Mouse (Mus musculus): ENCODE measurements at regions not wholly inside any gene's neighbourhood (a gene's known extent, or its start where the extent isn't known, plus 50 kb on each side); places are given as distances from the start of the nearest gene placed in this dataset.

GRCm38 (mm10) chr5:119374861-119375260 lies 295.6 kb upstream of the Tbx3 start:
- H3K79me2 ChIP-seq (ENCODE audit: control insufficient read depth, insufficient read depth, low read length, poor library complexity): no peaks in the 10 kb centered on the region
- no peaks in the 10 kb centered on the region for H3K9me3 ChIP-seq (replicated peaks; ENCODE audit: insufficient read depth, low read length)
- DNase-seq (ENCODE audit: low read depth, low spot score): no peak
- H3K4me3 ChIP-seq (ENCODE audit: control insufficient read depth in 1 of 2, insufficient read depth in 1 of 2, low read depth in 2 of 2, low read length in 2 of 2): no peak overlapping the region
- H3K27me3 ChIP-seq (ENCODE audit: control insufficient read depth in 1 of 2, insufficient read depth in 2 of 2, low read length in 2 of 2): no peaks in the 10 kb centered on the region
- TF ChIP-seq UBTF (IDR thresholded peaks at IDR 0.05; ENCODE audit: borderline replicate concordance, insufficient read depth, low read depth, low read length): no peak
- TF ChIP-seq BHLHE40 (IDR thresholded peaks at IDR 0.05; ENCODE audit: borderline replicate concordance, low read depth, low read length): no peak
- TF ChIP-seq TAL1 (IDR thresholded peaks at IDR 0.05; ENCODE audit: low read length): no peak
- no peak for TF ChIP-seq E2F4 (IDR thresholded peaks at IDR 0.05; ENCODE audit: borderline replicate concordance, low read depth, low read length)
- TF ChIP-seq TBP (IDR thresholded peaks at IDR 0.05; ENCODE audit: low read depth, low read length): no peak
- TF ChIP-seq EP300 (IDR thresholded peaks at IDR 0.05; ENCODE audit: low read depth in 1 of 2, low read length in 2 of 2): no peak
- TF ChIP-seq CHD2 (IDR thresholded peaks at IDR 0.05; ENCODE audit: low read length): no peak
- TF ChIP-seq MYC (IDR thresholded peaks at IDR 0.05; ENCODE audit: low read depth, low read length): no peak
- TF ChIP-seq RCOR1 (IDR thresholded peaks at IDR 0.05; ENCODE audit: low read depth, low read length): no peak
- no peak for TF ChIP-seq NELFE (IDR thresholded peaks at IDR 0.05; ENCODE audit: low read depth, low read length)
- TF ChIP-seq MAFK (IDR thresholded peaks at IDR 0.05; ENCODE audit: borderline replicate concordance, low read depth, low read length): no peak
- no peak for TF ChIP-seq CHD1 (IDR thresholded peaks at IDR 0.05; ENCODE audit: low read depth, low read length)
- no peak for TF ChIP-seq ELF1 (IDR thresholded peaks at IDR 0.05; ENCODE audit: low read depth, low read length)
- TF ChIP-seq USF2 (IDR thresholded peaks at IDR 0.05; ENCODE audit: borderline replicate concordance in 1 of 2, insufficient read depth in 1 of 2, low read depth in 1 of 2, low read length in 2 of 2): no peak
- TF ChIP-seq GABPA (IDR thresholded peaks at IDR 0.05; ENCODE audit: low read depth, low read length): no peak
- no peak for TF ChIP-seq MYB (IDR thresholded peaks at IDR 0.05; ENCODE audit: low read depth, low read length)
- TF ChIP-seq ZC3H11A (IDR thresholded peaks at IDR 0.05; ENCODE audit: low read depth, low read length): no peak
- no peak for TF ChIP-seq USF1 (IDR thresholded peaks at IDR 0.05; ENCODE audit: low read depth, low read length)
- no peak for TF ChIP-seq MEF2A (IDR thresholded peaks at IDR 0.05; ENCODE audit: extremely low read depth, insufficient replicate concordance, low read depth, low read length, poor library complexity, severe bottlenecking)
- TF ChIP-seq JUND (IDR thresholded peaks at IDR 0.05; ENCODE audit: low read depth, low read length): no peak
- H3K9ac ChIP-seq (ENCODE audit: control insufficient read depth, low read depth, low read length, poor library complexity, severe bottlenecking): no peak overlapping the region
- no peaks in the 10 kb centered on the region for H3K4me1 ChIP-seq (ENCODE audit: control insufficient read depth in 1 of 2, insufficient read depth in 2 of 2, low read length in 2 of 2)
- H3K27ac ChIP-seq (ENCODE audit: control insufficient read depth, low read depth, low read length): no peak overlapping the region
- H3K36me3 ChIP-seq (ENCODE audit: control insufficient read depth in 1 of 2, insufficient read depth in 2 of 2, low read length in 2 of 2): no peaks in the 10 kb centered on the region

- Histone ChIP-seq H3K79me2 (ENCODE audit: control insufficient read depth, insufficient read depth, low read length, poor library complexity) (no peaks in the 10 kb centered on the region), H3K27ac (ENCODE audit: control insufficient read depth, low read depth, low read length) (no peak overlapping the region), H3K9ac (ENCODE audit: control insufficient read depth, low read depth, low read length, poor library complexity, severe bottlenecking) (no peak overlapping the region), H3K4me3 (ENCODE audit: control insufficient read depth in 1 of 2, insufficient read depth in 1 of 2, low read depth in 2 of 2, low read length in 2 of 2) (no peak overlapping the region), H3K36me3 (ENCODE audit: control insufficient read depth in 1 of 2, insufficient read depth in 2 of 2, low read length in 2 of 2) (no peaks in the 10 kb centered on the region), H3K27me3 (ENCODE audit: control insufficient read depth in 1 of 2, insufficient read depth in 2 of 2, low read length in 2 of 2) (no peaks in the 10 kb centered on the region), H3K4me1 (ENCODE audit: control insufficient read depth in 1 of 2, insufficient read depth in 2 of 2, low read length in 2 of 2) (no peaks in the 10 kb centered on the region), H3K9me3 (replicated peaks; ENCODE audit: insufficient read depth, low read length) (no peaks in the 10 kb centered on the region)
- DNase-seq (ENCODE audit: low read depth, low spot score): no peak
- TF ChIP-seq MYC (IDR thresholded peaks at IDR 0.05; ENCODE audit: low read depth, low read length): no peak
- TF ChIP-seq TCF12 (IDR thresholded peaks at IDR 0.05; ENCODE audit: low read depth, low read length): no peak
- no peak for TF ChIP-seq TAL1 (IDR thresholded peaks at IDR 0.05; ENCODE audit: low read length)
- TF ChIP-seq MYB (IDR thresholded peaks at IDR 0.05; ENCODE audit: low read depth, low read length): no peak
- TF ChIP-seq KAT2A (conservative IDR thresholded peaks at IDR 0.05; ENCODE audit: low read depth, low read length): no peak
- TF ChIP-seq MEF2A (IDR thresholded peaks at IDR 0.05; ENCODE audit: extremely low read depth, insufficient replicate concordance, low read depth, low read length, poor library complexity, severe bottlenecking): no peak
- TF ChIP-seq SMC3 (IDR thresholded peaks at IDR 0.05; ENCODE audit: low read depth, low read length): no peak
- no peak for TF ChIP-seq POLR2A (IDR thresholded peaks at IDR 0.05; ENCODE audit: control insufficient read depth in 1 of 2, insufficient read depth in 1 of 2, low read depth in 1 of 2, low read length in 2 of 2, poor library complexity in 1 of 2)
- no peak for TF ChIP-seq CTCF (IDR thresholded peaks at IDR 0.05 in 2 of 3, conservative IDR thresholded peaks at IDR 0.05 in 1 of 3; ENCODE audit: control insufficient read depth in 1 of 3, insufficient read depth in 1 of 3, low read depth in 2 of 3, low read length in 3 of 3, poor library complexity in 1 of 3, severe bottlenecking in 1 of 3)
- TF ChIP-seq HCFC1 (IDR thresholded peaks at IDR 0.05; ENCODE audit: low read depth, low read length): no peak
- TF ChIP-seq CHD1 (IDR thresholded peaks at IDR 0.05; ENCODE audit: low read depth, low read length): no peak
- no peak for TF ChIP-seq UBTF (IDR thresholded peaks at IDR 0.05; ENCODE audit: borderline replicate concordance, insufficient read depth, low read depth, low read length)
- no peak for TF ChIP-seq ZMIZ1 (IDR thresholded peaks at IDR 0.05; ENCODE audit: low read depth, low read length)
- TF ChIP-seq NRF1 (IDR thresholded peaks at IDR 0.05; ENCODE audit: insufficient read depth, low read depth, low read length, poor library complexity, severe bottlenecking): no peak
These were observed 292.2 kb upstream of the Tbx3 start for GRCm38 (mm10) chr5:119378261-119378660.
